Mouse (Mus musculus): Measurements from ENCODE around the gene Fndc9. TPM values are rescaled to one million over a fixed set of nuclear protein-coding genes. Genes with fewer than 3 reads are reported as not detected.

The Fndc9 gene
- polyA plus RNA-seq, 1 experiment from 2014 or later = 0.80 TPM

GRCm38 (mm10) chr11:46244731-46245604 lies 9.6 kb downstream of the Fndc9 start:
- Histone ChIP-seq H3K27me3 (ENCODE audit: insufficient read depth, poor library complexity, severe bottlenecking) (no peaks in the 10 kb centered on the region), H3K36me3 (peaks cover 84% of the 10 kb centered on the region)
- no peak for DNase-seq (ENCODE audit: low spot score)

GRCm38 (mm10) chr11:46245926-46246325 lies 10.6 kb downstream of the Fndc9 start:
- H3K4me3 ChIP-seq = no peak overlapping the region
- no peak for DNase-seq (ENCODE audit: low spot score)
- peaks cover 75% of the 10 kb centered on the region for H3K36me3 ChIP-seq
- H3K27me3 ChIP-seq (ENCODE audit: insufficient read depth, poor library complexity, severe bottlenecking) = no peaks in the 10 kb centered on the region
- no peak overlapping the region for H3K27ac ChIP-seq
- no peaks in the 10 kb centered on the region for H3K4me1 ChIP-seq (replicated peaks)
- no peaks in the 10 kb centered on the region for H3K9me3 ChIP-seq
- WGBS = 76% methylated on average over 8 of the region's 8 CpGs

More at GRCm38 (mm10) chr11:46244731-46245604, 9.6 kb downstream of the Fndc9 start:
- WGBS = 92% methylated on average over 23 of the region's 23 CpGs
- Histone ChIP-seq H3K9me3 (no peaks in the 10 kb centered on the region), H3K4me3 (no peak overlapping the region), H3K4me1 (replicated peaks) (no peaks in the 10 kb centered on the region), H3K27ac (no peak overlapping the region)

- H3K36me3 ChIP-seq = peaks cover 75% of the 10 kb centered on the region
- H3K4me1 ChIP-seq (replicated peaks) = no peaks in the 10 kb centered on the region
- no peak overlapping the region for H3K4me3 ChIP-seq
- H3K9me3 ChIP-seq = no peaks in the 10 kb centered on the region
- no peak for DNase-seq (ENCODE audit: low spot score)
- no peak overlapping the region for H3K27ac ChIP-seq
- no peaks in the 10 kb centered on the region for H3K27me3 ChIP-seq (ENCODE audit: insufficient read depth, poor library complexity, severe bottlenecking)
- WGBS = 89% methylated on average over 7 of the region's 7 CpGs
These were observed 11.1 kb downstream of the Fndc9 start for GRCm38 (mm10) chr11:46246393-46246792.

GRCm38 (mm10) chr11:46248352-46248751 lies 13.0 kb downstream of the Fndc9 start:
- peaks cover 75% of the 10 kb centered on the region for H3K36me3 ChIP-seq

DNA sequence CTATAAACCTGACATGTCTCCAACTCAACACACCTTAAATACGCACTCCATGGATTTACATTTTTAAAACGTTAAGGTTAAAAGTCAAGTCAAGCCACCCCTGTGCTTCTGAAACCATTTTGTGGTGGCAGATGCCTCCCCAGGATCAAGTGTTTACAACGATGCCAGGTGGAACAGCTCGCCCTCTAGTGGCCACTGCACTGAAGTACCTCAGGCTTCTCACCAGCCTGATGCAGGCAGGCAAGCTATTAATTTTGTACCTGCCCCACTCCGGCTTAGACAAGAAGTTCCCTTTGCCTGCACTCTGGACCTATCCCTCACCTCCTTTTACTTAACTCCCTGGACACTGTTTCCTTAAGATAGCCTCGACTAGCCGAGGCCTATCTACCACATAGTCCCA lies 16.7 kb downstream of the Fndc9 start:
- no peaks in the 10 kb centered on the region for H3K27me3 ChIP-seq (ENCODE audit: insufficient read depth, poor library complexity, severe bottlenecking)
- 39% methylated on average over 7 of the region's 7 CpGs for WGBS
- H3K36me3 ChIP-seq = peaks cover 81% of the 10 kb centered on the region
- H3K4me1 ChIP-seq (replicated peaks) = no peaks in the 10 kb centered on the region
- H3K27ac ChIP-seq = no peak overlapping the region
- DNase-seq (ENCODE audit: low spot score) = peak; percentile 61
- no peak overlapping the region for H3K4me3 ChIP-seq
- 0 out of 2 replicates have a peak, but pooled peaks cover 3% of the 10 kb centered on the region for H3K9me3 ChIP-seq

More at GRCm38 (mm10) chr11:46248352-46248751, 13.0 kb downstream of the Fndc9 start:
- H3K4me3 ChIP-seq = no peak overlapping the region
- no peaks in the 10 kb centered on the region for H3K27me3 ChIP-seq (ENCODE audit: insufficient read depth, poor library complexity, severe bottlenecking)
- 93% methylated on average over 3 of the region's 3 CpGs for WGBS
- no peak for DNase-seq (ENCODE audit: low spot score)
- no peaks in the 10 kb centered on the region for H3K9me3 ChIP-seq
- no peak overlapping the region for H3K27ac ChIP-seq
- H3K4me1 ChIP-seq (replicated peaks) = no peaks in the 10 kb centered on the region

- Histone ChIP-seq H3K27ac (no peak overlapping the region), H3K27me3 (ENCODE audit: insufficient read depth, poor library complexity, severe bottlenecking) (no peaks in the 10 kb centered on the region), H3K4me1 (replicated peaks) (no peaks in the 10 kb centered on the region), H3K36me3 (peaks cover 83% of the 10 kb centered on the region), H3K9me3 (0 out of 2 replicates have a peak, but pooled peaks cover 4% of the 10 kb centered on the region), H3K4me3 (no peak overlapping the region)
- WGBS = 87% methylated on average over 2 of the region's 2 CpGs
- DNase-seq (ENCODE audit: low spot score) = no peak
These were observed 20.0 kb downstream of the Fndc9 start for GRCm38 (mm10) chr11:46255291-46255690.

DNA sequence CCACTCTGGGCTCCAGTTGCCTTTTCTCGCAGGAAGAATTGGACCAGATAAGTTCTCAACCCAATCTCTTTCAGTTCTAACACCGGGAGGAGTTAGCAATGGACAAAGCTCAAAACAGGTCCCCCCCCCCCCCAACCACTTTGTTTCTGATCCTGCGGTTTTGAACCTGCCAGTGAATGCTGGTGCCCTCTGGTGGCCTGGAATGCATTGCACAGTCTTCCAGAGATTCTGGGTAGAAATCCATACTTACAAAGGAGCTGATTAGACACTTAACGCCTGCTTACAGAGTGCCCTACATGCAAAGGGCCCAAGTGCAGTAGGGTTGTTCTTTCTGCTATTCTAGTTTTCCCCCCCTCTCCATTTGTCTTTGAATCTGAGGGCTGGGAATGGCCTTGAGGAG lies 22.9 kb downstream of the Fndc9 start:
- 73% methylated on average over 4 of the region's 4 CpGs for WGBS
- Histone ChIP-seq H3K4me3 (no peak overlapping the region), H3K27me3 (ENCODE audit: insufficient read depth, poor library complexity, severe bottlenecking) (no peaks in the 10 kb centered on the region), H3K27ac (no peak overlapping the region), H3K4me1 (replicated peaks) (no peaks in the 10 kb centered on the region), H3K9me3 (0 out of 2 replicates have a peak, but pooled peaks cover 4% of the 10 kb centered on the region), H3K36me3 (peaks cover 91% of the 10 kb centered on the region)
- peak; percentile 13 for DNase-seq (ENCODE audit: low spot score)

DNA sequence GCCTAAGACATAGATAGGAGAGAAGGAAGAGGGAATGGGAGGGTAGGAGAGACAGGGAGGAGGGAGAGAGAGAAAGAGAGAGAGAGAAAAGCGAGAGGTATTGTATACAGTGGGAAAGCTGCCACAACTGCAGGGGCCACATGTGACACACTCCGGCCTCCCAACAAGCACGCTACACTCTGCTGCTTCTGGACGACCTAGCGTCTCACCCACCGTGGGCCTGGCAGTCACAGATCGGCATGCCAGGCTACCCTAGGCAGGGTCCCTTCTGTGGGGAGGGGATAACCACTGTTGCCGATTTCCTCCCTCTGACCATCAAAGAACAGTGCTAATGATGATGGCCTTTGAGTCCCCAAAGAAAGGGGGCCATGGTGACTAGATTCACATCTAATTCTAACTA lies 23.4 kb downstream of the Fndc9 start:
- H3K4me3 ChIP-seq = no peak overlapping the region
- WGBS = 91% methylated on average over 8 of the region's 8 CpGs
- H3K27me3 ChIP-seq (ENCODE audit: insufficient read depth, poor library complexity, severe bottlenecking) = no peaks in the 10 kb centered on the region
- 0 out of 2 replicates have a peak, but pooled peaks cover 4% of the 10 kb centered on the region for H3K9me3 ChIP-seq
- no peak for DNase-seq (ENCODE audit: low spot score)
- no peak overlapping the region for H3K27ac ChIP-seq
- peaks cover 91% of the 10 kb centered on the region for H3K36me3 ChIP-seq
- H3K4me1 ChIP-seq (replicated peaks) = no peaks in the 10 kb centered on the region

DNA sequence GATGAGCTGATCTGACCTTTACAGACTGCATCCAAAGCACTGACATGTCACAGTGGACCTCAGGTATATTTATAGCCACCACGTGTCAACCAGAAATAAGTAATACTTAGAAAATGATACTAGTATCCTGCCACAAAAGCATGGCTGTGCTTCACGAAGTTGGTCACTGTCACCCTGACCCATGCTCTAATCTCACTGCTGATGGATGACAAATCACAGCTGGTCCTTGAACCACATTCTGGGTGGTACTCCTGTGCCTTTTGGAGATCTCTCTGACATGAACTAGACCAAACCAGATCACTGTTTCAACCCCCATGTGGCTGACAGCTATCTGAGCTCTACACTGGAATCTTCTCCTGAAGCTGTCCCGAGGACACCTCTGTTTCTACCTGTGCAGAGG lies 27.5 kb downstream of the Fndc9 start:
- no peak overlapping the region for H3K4me3 ChIP-seq
- H3K9me3 ChIP-seq = no peaks in the 10 kb centered on the region
- no peaks in the 10 kb centered on the region for H3K4me1 ChIP-seq (replicated peaks)
- WGBS = 85% methylated on average over 3 of the region's 3 CpGs
- no peak for DNase-seq (ENCODE audit: low spot score)
- H3K27me3 ChIP-seq (ENCODE audit: insufficient read depth, poor library complexity, severe bottlenecking) = no peaks in the 10 kb centered on the region
- peaks cover 92% of the 10 kb centered on the region for H3K36me3 ChIP-seq
- H3K27ac ChIP-seq = no peak overlapping the region

GRCm38 (mm10) chr11:46263291-46263690 lies 28.0 kb downstream of the Fndc9 start:
- Histone ChIP-seq H3K27ac (no peak overlapping the region), H3K36me3 (peaks cover 92% of the 10 kb centered on the region), H3K4me3 (no peak overlapping the region), H3K9me3 (no peaks in the 10 kb centered on the region), H3K27me3 (ENCODE audit: insufficient read depth, poor library complexity, severe bottlenecking) (no peaks in the 10 kb centered on the region), H3K4me1 (replicated peaks) (no peaks in the 10 kb centered on the region)
- 95% methylated on average over 11 of the region's 11 CpGs for WGBS
- DNase-seq (ENCODE audit: low spot score) = no peak

DNA sequence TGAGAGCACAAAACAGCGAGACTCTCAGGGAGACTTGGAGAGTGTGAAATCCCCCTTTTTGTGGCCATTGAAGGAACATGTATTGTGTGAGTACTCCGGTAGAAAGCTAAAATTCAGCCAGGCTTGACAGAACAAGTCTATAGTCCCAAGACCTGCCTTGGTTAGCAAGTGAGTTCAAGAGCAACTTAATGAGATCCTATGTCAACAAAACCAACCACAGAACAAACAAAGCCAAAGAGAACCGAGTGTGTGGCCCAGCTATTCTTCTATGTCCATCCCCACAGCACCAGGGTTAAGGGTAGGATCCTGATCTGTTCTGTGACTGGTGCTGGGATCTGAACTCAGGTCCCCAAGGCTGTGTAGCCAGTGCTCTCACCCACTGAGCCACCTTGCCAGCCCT lies 29.3 kb downstream of the Fndc9 start:
- no peak overlapping the region for H3K4me3 ChIP-seq
- WGBS = 77% methylated on average over 3 of the region's 3 CpGs
- peaks cover 87% of the 10 kb centered on the region for H3K36me3 ChIP-seq
- H3K27me3 ChIP-seq (ENCODE audit: insufficient read depth, poor library complexity, severe bottlenecking) = no peaks in the 10 kb centered on the region
- no peaks in the 10 kb centered on the region for H3K4me1 ChIP-seq (replicated peaks)
- DNase-seq (ENCODE audit: low spot score) = no peak
- H3K9me3 ChIP-seq = no peaks in the 10 kb centered on the region
- H3K27ac ChIP-seq = no peak overlapping the region

- 90% methylated on average over 11 of the region's 11 CpGs for WGBS
- DNase-seq (ENCODE audit: low spot score) = no peak
- no peaks in the 10 kb centered on the region for H3K27me3 ChIP-seq (ENCODE audit: insufficient read depth, poor library complexity, severe bottlenecking)
- H3K4me1 ChIP-seq (replicated peaks) = no peaks in the 10 kb centered on the region
- H3K27ac ChIP-seq = no peak overlapping the region
- H3K9me3 ChIP-seq = no peaks in the 10 kb centered on the region
- H3K36me3 ChIP-seq = peaks cover 87% of the 10 kb centered on the region
- no peak overlapping the region for H3K4me3 ChIP-seq
These were observed 29.9 kb downstream of the Fndc9 start for GRCm38 (mm10) chr11:46265031-46265786.

- Histone ChIP-seq H3K4me1 (replicated peaks) (no peaks in the 10 kb centered on the region), H3K27me3 (ENCODE audit: insufficient read depth, poor library complexity, severe bottlenecking) (no peaks in the 10 kb centered on the region), H3K9me3 (no peaks in the 10 kb centered on the region), H3K27ac (no peak overlapping the region), H3K4me3 (no peak overlapping the region), H3K36me3 (peaks cover 84% of the 10 kb centered on the region)
- 29% methylated on average over 7 of the region's 7 CpGs for WGBS
- peak; percentile 45 for DNase-seq (ENCODE audit: low spot score)
These were observed 33.7 kb downstream of the Fndc9 start for GRCm38 (mm10) chr11:46268991-46269390.

All from hindbrain, embryonic 10.5 days (tissue).